Mouse (Mus musculus): Measurements from ENCODE around the gene Vti1a.
A peak's percentile ranks its signal among the peaks of the same experiment; 100 is the strongest.

Gene Vti1a

DNA sequence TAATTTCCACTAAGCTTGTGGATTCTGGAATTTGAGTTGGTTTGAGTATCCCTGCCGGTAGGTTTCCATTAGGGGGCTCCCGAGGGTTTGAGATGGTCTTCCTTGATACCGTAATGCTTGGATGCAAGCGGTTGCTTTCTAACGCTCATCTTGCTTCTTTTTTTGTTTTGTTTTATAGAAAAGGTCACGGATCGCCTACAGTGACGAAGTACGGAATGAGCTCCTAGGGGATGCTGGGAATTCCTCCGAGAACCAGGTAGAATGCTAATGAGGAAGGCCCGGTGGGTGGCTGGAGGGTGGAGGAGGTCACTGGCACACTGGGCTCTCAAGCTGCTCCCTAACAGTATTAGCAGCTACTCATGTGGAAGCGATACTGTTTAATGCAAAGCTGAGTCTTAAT lies 64.7 kb downstream of the Vti1a start:
- no peak for DNase-seq (ENCODE audit: low spot score)

DNA sequence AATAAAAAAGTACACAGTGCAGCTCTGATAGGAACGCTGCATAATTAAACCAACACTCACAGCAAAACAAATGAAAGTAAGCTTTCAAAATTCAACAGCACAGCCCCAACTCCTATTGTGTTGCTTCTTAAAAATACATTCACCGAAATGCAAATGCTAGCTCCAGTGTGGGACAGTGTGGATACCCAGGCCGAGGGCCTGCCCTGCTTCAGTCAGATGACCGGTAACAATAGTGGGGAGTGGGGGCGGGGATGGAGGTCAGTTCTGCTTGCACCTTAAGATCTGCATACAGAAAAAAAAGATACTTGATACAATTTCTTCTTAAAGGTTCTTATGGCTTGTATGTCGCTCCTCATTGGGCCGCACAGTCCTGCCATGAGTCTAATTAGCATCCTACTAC lies 65.2 kb downstream of the Vti1a start:
- no peak for DNase-seq (ENCODE audit: low spot score)

DNA sequence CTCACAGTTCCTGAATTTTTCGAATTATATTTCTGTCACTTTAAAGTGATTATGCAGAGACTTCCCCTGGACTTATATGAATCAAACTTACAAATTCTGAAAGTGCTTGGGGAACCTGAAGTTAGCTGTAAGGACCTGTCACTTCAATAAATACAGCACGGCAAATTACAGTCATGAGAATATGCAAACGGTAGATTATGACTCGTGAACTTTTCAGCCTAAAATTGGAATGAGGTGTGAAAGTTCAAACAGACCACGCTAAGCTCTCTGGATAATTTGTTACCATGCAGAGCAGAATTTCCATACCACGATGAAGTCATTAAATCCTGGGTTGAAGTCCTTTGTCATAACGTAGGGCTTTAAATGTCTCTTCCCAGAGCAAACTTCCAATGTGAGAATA lies 66.7 kb downstream of the Vti1a start:
- DNase-seq (ENCODE audit: low spot score): no peak

DNA sequence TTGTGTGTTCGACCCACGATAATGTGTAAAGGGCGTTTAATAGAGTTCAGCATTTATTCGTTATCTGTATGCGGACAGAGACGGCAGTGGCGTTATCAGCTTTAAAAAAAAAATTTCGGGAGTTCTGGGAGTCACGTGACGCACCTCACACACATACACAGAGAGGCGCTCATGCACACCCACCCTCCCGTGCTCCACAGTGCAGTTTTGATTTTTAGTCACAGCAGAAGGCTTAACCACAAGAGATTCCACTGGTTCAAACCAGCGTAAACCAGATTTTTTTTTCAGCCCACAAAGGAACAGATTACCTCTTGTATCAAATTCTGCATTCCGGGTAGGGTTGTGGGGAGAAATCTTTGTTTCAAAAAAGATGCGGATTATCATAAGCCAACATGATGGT lies 68.5 kb downstream of the Vti1a start:
- no peak for DNase-seq (ENCODE audit: low spot score)

DNA sequence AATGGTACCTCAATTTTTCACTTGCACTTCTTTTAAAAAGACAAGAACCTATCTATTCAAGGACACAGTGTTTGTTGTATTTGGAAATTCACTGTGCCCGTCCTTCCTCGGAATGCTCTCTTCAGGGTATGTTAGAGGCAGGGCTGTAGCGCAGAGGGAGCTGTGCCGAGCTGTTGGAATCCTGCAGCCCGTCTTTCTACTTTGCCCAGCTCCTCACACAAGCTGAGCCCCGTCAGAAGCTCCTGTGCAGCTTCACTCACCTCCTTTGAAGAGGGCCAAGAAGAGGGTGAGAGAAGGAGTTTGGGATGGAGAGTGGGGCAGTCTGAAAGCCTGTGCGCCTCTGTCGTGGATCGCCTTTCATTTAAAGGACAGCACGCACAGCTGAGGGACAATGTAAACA lies 72.9 kb downstream of the Vti1a start:
- DNase-seq (ENCODE audit: low spot score): no peak

DNA sequence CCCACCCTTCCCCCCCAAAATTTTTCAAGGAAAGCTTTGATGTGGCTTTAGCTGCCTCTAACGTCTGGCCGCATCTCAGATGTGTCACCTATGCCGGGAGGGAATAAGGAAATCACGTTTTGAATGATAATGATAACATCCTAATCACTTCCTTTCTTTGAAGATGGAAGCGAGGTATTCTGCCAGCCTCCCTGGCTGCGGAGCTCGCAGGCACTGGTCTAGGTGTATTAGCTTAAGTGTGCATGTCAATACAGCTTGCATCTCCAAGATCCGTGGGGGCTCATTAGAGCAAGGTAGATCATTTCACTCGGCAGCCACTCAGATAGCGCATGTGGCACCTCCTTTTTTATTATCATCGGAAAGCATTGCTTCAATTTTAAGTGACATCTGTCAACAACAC lies 74.2 kb downstream of the Vti1a start:
- no peak for DNase-seq (ENCODE audit: low spot score)

DNA sequence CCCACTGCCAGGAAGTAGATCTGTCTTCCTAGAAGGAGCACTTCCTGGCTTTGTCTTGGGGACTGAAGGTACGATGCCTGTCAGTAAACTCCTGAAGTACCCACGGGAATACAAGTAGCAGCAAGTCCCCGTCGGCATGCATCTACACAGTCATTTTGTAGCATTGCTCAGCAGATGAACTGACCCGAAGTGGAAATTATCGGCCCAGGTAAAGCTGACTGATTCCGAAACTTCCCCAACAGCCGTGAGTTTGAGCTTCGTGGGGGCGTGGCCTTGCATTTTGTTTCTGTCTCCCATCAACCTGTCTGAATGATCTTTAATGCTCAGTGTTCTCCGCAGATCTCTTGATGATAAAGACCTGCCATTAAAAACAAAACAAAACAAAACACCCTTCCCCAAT lies 85.5 kb downstream of the Vti1a start:
- no peak for DNase-seq (ENCODE audit: low spot score)

DNA sequence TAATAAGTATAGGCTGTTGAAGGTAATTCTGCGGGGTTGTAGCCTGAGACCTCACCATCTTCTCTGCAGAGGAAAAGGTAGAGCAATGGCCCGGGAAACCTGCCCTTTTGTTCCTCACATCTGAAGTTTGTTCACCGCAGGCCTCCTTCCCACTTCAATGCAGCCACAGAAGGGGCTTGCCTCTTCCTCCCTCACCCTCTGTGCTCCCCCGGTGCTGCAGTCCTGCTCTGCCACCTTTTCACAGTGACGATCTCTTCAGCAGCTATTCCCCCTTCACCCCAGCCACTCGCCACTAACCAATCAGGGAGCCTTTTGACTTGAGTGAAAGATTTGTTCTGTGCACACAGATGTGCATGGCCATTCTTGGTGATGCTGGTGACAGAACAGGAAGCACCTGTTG lies 92.4 kb downstream of the Vti1a start:
- no peak for DNase-seq (ENCODE audit: low spot score)

DNA sequence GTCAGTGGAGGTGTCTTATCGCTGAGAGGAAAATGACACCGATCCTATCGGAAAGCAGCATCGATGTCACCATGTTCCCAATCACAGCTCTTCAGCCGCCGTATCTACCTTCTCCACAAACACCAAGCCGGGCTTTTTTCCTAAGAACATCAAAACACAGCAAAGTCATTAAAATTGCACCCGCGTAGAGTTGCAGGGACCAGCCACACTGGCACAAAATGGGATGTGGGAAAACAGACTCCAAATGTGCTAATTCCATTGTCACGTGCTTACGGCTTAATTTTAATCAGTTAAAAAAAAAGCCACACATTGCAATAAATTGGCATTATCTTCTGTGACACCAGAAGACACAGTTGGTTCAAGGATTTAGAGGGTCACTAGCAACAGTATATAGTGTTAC lies 95.3 kb downstream of the Vti1a start:
- no peak for DNase-seq (ENCODE audit: low spot score)

DNA sequence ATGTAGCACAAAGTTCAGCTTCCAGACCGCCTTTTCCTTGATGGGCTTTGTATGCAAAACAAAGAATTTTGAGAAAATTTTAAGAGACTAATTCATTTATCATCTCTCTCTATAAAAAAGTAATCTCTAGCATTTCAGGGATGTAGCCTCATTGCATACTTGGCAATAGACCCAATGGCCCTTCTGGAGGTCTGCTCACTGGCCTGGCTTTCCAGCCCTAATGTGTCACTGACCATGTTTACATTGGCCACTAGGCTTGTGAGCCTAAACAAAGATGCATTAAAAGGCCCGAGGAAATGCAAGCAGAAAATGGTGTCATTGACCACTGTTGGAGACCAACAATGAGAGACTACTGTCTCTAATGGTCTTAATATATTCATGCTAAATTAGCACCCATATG lies 95.8 kb downstream of the Vti1a start:
- DNase-seq (ENCODE audit: low spot score): peak; percentile 11

DNA sequence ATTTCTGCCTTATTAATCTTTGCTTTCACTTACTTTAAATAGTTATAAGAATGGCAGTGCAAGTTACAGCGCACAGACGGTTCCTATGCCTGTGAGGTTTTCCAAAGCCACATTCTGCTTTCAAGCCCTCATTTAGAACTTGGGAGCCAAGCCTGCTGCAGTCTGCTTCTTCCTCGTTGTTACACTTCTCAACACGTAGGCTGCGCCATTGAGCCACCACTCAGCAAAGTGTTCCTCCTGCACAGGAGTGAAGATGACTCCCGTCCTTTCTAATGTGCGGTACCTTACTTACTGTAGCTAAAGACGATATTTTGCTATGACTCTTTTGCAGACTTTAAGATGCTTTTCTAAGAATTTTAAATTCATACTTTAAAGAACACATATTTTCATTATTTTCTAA lies 98.0 kb downstream of the Vti1a start:
- DNase-seq (ENCODE audit: low spot score): peak; percentile 77

DNA sequence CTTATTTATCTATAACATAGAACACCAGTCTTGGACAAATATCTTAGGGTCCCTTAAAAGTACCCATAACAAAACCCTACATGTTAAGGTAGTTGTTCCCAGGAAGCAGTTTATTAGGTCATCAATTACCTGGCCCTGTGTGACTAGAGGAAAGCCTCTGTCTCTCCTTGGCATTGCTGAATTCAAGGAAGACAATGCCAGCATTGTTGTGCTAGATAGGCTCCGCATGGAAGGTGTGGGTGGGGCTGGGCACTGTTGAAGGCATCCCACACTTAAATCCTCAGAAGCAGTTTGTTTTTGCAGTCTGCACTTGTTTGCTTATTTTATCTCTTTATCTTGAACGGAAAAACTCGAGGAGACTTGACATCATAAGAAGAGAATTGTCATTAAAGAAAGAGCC lies 102.7 kb downstream of the Vti1a start:
- DNase-seq (ENCODE audit: low spot score): no peak

DNA sequence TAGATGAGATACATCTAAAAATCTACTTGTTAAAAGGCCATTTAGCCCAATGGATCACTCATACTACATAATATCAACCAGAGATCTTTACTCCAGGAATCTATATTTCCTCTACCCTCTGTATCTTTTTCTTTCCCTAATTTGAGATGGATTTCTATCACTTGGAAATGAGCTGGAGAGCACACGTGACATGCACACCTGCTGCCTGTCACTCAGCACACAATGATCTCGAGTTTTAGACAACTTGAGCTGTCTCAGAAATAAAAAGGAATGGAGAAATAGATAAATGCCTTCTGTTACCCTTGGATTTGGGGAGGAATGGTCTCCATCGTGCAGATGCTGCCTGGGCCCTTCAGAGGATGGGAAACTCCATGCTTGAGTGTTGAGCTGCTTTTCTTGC lies 103.9 kb downstream of the Vti1a start:
- no peak for DNase-seq (ENCODE audit: low spot score)

DNA sequence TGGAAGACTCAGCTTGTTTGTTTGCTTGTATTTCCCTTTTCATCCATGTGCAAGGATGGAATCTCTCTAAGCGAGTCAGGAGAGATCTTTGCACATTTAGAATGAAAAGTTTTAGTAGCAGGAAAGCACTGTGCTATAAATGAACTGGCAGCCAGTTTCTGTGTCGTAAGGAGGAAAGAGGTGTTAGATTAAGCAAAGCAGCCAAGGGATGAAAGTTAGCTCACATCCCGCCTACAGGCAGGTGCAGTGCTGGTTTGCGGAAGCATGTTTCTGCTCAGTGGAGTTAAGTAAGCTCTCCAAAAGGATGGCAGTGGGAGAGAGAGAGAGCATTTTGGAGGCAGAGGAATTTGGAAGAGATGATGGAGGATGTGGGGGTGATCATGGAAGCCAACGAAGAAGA lies 105.7 kb downstream of the Vti1a start:
- DNase-seq (ENCODE audit: low spot score): no peak

DNA sequence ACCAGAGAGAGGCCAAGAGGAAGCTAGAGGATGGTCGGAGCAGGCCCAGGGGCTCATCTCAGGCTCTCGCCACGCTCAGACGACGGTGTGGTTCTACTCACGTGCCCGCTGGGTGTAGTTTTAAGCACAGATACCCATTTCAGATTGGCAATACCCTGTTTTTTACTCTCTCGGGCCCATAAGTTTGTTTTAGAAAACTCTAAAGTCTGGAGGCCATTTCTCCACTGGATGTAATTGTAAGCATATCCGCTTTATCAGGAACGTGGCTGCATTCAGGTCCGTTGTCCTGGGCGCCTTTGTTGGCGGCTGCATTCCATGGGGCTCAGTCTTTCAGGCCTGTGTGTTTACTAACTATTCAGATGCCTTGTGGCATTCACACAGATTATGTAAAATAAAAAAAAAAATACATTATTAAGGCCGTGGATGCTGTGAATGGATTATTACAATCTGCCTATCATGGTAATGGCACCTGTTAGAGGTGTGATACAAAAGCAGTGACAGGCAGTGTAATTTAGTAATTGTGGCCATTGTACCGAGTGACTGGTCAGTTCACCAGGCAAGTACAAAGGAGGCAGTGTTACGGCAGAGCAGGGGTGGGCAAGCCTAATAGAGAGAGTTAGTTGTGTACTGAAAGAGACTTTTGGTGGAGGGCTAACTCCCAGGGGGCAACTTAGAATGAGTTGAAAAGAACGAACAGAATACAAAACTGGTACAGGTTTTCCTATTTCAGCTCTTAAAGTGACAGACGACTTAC lies 106.4 kb downstream of the Vti1a start:
- DNase-seq (ENCODE audit: low spot score): no peak

DNA sequence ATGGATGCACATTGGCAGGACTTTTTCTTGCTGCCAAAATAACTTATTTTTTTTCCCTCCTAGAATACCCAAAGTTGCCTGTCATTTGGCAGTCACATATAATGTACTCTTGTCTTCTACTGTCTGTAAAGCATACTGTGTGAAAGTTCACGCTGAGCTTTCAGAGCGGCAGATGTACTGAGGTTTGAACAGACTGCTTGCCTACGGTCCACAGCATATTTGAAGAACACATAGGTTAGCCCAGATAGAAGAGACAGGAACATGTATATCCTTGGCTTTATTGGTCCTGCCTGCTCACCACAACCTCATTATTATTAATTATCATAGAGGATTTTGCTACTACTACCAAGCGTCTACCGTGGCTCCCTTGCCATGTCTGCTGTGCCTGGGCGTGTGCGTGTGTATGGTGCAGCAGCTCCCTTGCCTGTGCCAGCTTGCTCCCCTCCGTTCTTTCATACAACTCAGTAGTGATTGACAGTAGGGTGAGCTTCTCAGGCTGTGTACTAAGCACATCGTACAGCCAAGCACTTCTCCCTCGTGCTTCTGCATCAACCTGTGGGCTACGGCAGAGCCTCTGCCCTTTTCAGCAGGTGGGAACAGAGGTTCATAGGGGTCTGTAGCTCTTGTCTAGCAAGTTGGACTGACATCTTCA lies 107.1 kb downstream of the Vti1a start:
- DNase-seq (ENCODE audit: low spot score): peak; percentile 30

DNA sequence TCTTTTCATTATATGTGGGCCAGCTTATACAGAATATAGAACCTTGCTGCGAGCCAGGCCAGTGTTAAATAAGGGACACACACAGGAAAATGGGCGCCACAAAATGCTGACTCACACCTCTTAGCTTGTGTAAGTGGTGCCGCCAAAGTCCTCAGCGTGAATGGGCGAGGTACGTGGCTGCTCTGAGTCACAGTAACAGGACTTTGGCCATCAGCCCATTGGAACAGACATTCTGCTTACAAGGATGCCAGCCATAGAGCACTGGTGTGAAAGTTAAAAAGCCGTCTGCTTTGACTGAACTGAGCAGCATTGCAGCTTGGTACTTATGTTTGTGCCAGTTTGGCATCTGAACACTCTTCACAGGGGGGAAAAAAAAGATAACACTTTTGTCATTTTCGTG lies 107.9 kb downstream of the Vti1a start:
- peak; percentile 98 for DNase-seq (ENCODE audit: low spot score)

DNA sequence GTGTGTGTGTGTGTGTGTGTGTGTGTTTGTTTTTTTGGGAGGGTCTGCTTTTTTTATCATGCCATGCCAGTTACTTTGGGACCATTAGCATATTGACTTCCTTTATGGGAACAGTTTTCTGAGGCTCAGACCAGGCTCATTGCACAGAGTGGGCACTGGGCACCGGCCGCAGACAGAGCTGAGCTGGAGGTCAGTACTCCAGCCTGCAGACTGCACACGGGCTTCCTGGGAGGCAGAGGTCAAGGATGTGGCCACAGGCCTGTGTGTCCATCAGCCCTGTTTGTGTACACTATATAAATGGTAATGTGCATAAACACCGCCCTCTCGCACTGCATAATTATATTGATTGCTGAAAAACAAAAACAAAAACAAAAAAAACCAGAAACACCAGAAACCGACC lies 108.4 kb downstream of the Vti1a start:
- peak; percentile 10 for DNase-seq (ENCODE audit: low spot score)

DNA sequence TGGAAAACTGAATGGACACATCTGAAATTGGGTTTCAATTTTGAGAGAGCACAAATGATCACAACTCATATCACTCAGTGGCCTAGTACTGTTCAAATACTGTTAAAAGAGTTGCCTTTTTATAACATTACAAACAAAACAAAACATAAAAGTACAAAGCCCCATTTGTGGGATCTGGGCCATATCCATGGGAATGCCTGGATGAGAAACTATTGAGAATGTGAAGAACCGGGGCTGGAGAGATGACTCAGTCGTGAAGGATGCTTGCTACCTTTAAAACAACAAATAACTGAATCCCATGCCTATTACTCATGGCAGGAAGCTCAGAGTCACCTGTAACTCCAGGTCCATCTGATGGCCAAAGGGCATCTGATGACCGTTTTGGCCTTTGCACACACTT lies 124.2 kb downstream of the Vti1a start:
- DNase-seq (ENCODE audit: low spot score): no peak

DNA sequence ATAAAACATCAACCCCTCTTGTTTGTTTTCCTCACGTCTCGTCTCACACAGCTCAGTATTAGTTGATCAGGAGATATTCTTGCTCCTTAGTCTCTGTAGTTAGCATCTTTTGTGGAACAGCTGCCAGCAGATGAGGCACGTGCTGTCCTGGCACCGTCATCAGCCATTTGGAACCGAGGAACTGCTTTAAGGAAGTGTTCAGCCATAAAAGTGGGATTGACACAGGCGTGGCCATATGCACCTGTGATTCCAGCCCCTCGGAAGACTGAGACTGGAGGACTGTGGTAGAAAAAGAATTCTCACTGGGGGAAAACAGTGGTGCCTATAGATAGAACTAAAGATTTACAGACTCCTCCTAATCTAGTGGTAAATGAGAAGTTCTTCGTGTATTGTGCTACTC lies 127.5 kb downstream of the Vti1a start:
- no peak for DNase-seq (ENCODE audit: low spot score)

DNA sequence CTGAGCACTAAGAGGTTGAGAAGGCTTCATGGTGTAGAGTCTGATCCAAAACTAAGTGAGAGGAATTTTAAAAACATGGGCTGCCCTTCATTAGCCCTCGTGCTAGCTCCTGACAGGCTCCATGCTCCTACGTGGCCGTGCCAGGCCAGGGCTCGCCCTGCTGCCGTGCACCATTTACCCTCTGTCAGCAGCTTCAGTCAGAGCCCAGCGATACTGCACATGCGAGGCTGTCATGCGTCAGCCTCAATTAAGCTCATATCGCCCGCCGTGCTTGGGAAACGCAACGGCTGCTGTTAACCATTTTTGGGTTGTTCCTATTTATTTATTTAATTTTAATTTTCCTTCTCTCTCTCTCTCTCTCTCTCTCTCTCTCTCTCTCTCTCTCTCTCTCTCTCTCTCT lies 133.0 kb downstream of the Vti1a start:
- no peak for DNase-seq (ENCODE audit: low spot score)

DNA sequence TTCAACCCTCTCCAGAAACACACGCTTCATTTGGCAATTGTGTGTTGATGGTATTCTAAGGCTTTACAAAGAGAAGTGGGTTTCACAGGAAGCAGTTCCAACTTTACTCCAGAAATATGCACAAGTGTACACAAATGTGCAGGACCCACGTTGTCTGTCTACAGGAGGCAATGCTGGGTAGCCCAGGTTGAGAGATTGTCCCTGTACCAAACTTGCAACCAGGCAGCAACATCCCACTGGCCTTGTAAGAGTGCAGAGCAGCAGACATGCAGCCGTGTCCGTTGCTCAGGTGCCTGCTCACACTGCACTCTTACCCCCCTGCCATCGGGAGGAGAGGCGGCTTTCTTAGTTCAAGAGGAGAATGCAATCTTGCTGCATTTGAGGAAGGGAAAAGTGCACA lies 133.4 kb downstream of the Vti1a start:
- DNase-seq (ENCODE audit: low spot score): no peak

DNA sequence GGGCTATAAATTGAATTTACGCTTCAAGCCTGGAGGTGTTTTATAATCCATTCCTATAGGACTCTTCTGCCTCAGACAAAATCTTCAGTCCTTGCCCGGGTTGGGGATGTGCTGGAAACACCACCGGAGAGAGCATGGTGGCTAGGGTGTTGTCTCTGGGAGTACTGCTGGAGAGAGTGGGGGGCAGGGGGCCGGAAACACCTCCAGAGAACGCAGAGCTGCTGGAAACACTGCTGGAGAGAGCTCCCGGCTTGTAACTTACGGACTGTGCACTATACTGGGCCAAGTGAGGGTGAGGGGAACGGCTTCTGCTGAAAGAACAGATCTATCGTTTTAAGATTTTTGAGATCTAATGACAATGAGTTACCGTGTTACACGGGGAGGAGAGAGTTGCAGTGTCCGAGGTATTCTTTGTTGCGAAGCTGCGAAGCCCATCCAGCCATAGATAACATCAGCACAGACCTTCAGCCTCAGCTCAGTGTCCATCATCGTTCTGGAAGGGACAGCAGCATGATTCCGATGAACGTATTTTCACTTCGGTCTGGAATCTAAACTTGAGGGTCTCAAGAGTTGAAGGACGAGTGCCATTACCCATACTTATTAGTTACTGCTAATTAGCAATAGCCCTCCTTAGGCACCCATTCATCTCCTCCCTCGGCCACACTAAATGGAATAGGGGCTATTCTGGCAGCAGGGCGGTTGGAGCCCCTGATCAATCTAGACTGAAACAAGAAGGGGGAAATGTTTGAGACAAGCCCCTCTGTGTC lies 140.4 kb downstream of the Vti1a start:
- no peak for DNase-seq (ENCODE audit: low spot score)
